Mouse (Mus musculus) activated CD4-positive, CD25-positive, alpha-beta regulatory T cell, adult 4 months (primary cell): ENCODE data around the gene Fam241a. TPM values are rescaled to one million over a fixed set of nuclear protein-coding genes. Genes with fewer than 3 reads are reported as not detected.

Experiments used
- ATAC-seq: one replicate; pipeline ENCODE4 v1.8.0; 2017
- polyA plus RNA-seq, 2 experiments: library from polyadenylated mRNA; unstranded; fragments of 100-300 nt; shearing (Covaris generic); gene quantifications; one replicate each; pipeline ENCODE4 v1.2.1; 2017

The Fam241a gene
- polyA plus RNA-seq, 2 experiments from 2014 or later = 4.0 to 7.2 TPM

GRCm38 (mm10) chr3:127875059-127875458, 21.1 kb downstream of the Fam241a start:
- ATAC-seq = peak; percentile 34

DNA sequence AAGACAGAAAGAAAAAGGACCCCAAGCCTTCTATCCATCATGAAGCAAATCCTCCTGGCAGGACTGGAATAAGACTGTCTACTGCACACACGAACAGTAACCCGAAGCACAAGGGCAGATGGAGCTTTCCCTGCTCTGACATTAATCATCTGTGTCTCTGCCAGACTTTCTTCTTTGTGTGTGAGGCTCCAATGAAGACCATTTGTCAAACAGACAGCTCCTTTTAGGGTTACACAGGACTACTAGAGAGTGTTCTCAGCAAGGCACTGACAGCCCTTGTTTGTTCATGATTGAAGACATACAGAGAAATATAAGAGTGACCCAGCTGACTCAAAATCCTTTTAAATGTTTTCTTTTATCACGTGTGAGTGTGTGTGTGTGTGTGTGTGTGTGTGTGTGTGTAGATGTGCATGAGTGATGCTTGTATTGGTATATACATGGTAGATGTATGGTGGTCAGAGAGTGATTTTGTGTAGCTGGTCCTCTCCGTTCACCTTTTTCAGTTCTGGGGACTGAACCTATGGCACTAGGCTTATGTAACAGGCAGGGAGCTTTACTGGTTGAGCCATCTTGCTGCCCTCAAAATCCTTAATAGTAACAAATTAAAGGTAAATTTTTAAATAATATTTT, 21.8 kb downstream of the Fam241a start:
- ATAC-seq = no peak

DNA sequence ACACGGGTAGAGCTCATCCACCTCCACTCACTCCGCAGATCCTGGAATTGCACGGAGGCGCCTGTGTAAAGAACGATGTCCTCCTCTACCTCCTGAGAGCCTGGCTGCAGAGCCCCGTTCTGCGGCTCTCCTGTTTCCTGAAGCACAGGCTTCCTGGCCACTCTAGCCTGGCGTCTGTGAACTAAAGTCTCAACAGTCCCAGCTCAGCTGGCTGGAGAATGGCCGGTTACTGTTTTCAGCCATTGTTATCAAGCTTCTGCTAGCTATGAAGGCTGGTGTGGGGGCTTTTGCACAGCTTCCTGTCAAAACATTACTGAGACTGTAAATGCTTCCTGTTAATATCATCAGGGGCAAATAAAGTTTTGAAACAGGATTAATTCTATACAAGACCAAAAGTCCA, 24.5 kb downstream of the Fam241a start:
- peak; percentile 25 for ATAC-seq

DNA sequence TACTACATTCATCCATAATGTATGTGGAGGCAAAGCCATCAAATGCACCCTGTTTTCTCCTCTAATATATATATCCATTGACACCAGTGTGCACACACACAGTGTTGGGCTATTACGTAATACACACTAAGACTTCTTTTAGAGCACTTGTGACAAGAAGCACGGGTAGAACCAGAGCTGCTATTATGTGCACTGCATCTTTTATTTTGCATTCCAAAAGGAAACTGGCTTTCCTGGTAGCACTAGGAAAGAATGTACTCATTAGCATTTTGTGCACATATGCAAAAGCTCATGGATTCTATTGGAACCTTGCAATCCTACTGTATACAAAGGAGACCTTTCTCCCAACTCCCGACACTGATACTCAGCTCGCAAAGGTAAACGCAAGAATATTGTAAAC, 27.2 kb downstream of the Fam241a start:
- no peak for ATAC-seq

- ATAC-seq = no peak
Observed at GRCm38 (mm10) chr3:127868046-127868758, 27.9 kb downstream of the Fam241a start.

DNA sequence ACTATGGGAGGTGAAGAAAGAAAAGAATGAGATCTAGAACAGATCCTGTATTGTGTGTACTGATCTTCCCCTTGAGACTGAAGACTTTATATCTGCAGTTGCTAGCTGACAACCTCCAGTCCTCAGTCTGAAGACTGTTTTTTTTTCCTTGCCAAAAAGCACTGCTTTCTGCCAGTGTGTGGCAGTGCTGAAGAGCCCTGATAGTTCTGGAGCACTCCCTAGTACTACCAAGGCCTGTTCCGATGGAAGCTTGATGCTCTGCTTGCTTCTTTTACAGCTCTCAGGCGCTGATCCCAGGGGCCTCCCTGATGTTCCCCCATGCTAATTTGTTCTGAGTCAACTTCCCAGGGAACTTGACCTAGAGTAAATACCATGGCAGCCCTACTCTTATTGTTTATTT, 31.9 kb downstream of the Fam241a start:
- no peak for ATAC-seq

GRCm38 (mm10) chr3:127863571-127863970, 32.6 kb downstream of the Fam241a start:
- no peak for ATAC-seq

- ATAC-seq = no peak
Observed at GRCm38 (mm10) chr3:127862479-127862878, 33.6 kb downstream of the Fam241a start.

DNA sequence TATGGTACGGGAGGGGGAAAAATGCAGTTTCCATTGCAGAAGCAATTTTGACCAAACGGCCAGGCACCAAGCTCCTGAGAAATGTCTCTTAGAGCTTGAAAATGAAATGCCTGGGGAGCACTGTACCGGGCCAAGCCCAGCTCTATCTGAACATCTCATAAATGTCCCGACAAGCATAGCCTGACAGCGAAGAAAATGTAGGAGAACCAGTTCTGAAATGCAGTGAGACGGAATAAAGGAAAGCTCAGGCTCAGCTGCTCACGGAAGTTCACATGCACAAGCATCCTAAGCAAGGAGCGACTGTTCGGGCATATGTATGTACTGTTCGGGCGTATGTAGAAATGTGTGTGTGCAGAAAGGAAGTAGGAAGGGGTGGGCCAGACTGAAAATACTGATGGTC, 34.8 kb downstream of the Fam241a start:
- no peak for ATAC-seq

- ATAC-seq = peak; percentile 83
Observed at GRCm38 (mm10) chr3:127853431-127854206, 42.5 kb downstream of the Fam241a start.

- no peak for ATAC-seq
Observed at GRCm38 (mm10) chr3:127852722-127853121, 43.4 kb downstream of the Fam241a start.

DNA sequence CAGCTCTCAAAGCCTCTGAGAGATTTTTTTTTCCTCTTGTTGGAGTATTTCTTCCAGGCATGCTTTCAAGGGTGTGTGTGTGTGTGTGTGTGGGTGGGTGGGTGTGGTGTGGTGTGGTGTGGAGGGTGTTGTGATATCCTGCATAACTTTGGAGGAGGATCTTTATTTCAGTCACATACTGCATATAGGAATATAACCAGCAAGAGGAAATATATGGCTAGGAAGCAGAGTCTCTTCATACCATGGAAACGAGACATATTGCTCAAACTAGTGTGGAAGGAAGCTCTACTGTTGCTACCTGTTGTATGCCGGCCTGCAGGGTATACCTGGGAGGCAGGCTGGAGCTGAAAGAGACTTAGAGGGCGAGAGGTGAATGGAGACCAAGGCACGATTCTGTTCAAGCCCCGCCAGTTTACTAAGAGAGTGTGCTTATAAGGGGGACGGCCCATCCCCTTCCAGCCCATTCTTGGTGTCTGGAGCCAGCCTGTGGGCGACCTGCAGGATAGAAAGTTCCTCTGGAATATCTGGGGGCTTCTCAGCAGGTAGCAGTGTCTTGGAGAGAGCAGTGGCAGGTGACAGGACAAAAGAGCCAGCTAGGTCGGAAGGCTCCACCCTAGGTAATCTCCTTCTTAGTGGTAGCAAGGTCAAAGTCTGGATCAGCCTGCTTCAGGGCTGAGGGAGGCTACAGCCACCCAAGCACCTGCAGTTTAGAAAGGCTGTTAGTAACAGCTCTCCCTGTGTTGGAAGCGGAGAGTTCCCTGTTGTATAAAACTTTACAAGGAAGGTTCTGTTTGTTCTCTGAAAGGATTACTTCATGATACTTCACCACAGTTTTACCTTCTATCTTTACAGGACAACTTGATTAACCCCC, 45.1 kb downstream of the Fam241a start:
- no peak for ATAC-seq

- ATAC-seq = no peak
Observed at GRCm38 (mm10) chr3:127849922-127850321, 46.2 kb downstream of the Fam241a start.

DNA sequence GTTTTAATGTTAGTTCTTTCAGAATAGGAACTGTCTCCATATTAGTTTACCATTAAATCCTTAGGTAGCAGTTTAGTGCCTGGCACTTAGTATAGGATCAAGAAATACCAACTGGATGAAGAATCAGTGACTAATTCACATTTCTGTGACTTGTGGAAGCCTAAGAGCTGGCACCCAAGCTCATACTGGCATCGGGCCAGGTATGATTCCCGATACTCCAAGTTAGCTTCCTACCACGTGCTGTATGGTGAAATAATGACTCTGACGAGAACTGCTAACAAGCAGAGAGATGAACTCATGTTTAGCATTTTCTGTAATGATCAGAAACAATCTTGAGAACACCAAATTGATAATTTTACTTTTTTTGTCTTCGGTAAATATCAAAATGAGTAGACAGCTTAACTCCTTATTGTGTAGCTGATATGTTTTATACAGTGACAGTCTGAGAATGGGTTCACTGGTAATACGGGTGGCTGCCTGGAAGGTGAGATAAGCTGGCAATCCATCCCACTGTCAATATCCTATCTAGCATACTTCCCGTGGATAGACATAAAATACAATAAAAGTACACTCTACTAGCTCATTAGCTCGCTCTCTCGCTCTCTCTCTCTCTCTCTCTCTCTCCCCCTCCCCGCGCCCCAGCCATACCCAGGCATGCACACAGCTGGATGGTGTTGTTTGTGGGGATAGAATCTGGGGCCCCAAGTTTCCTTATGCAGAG, 47.9 kb downstream of the Fam241a start:
- no peak for ATAC-seq

DNA sequence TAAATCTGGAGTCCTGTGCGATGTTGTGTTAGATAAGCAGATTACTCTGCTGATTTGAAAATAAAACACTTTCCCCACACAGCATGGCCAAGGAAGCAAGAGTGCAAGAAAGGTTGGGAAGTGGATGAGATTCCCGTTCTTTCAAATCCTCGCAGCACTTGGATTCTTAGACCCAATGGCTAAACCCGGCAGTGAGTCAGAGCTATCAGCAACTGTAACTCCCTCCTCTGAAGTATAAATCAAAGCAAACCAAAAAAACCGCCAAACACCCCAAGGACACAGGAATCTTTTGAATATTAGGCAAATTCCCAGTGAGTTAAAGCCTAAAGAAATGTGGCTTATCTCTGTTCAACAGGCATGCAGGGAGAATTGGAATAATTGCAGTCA, 52.2 kb downstream of the Fam241a start:
- ATAC-seq = no peak

GRCm38 (mm10) chr3:127843324-127843940, 52.7 kb downstream of the Fam241a start:
- ATAC-seq = no peak

GRCm38 (mm10) chr3:127841926-127842325, 54.2 kb downstream of the Fam241a start:
- no peak for ATAC-seq

- no peak for ATAC-seq
Observed at GRCm38 (mm10) chr3:127837972-127838644, 58.0 kb downstream of the Fam241a start.

- peak; percentile 96 for ATAC-seq
Observed at GRCm38 (mm10) chr3:127837154-127837865, 58.8 kb downstream of the Fam241a start, which contains the start of gene Ap1ar. Gene Ap1ar, minus strand, starts transcription at chr3:127837523.

GRCm38 (mm10) chr3:127836798-127837153, 59.3 kb downstream of the Fam241a start:
- ATAC-seq = no peak
